Mouse (Mus musculus) inflammation-experienced regulatory T-cells (primary cell): ENCODE data around the gene Olfr412. TPM values are rescaled to one million over a fixed set of nuclear protein-coding genes. Genes with fewer than 3 reads are reported as not detected.

Source experiments
- polyA plus RNA-seq, 2 experiments: library from polyadenylated mRNA; unstranded; fragments of 100-300 nt; shearing (Covaris generic); gene quantifications; one replicate each; pipeline ENCODE4 v1.2.1; 2017

Olfr412 gene
- polyA plus RNA-seq = not detected

DNA sequence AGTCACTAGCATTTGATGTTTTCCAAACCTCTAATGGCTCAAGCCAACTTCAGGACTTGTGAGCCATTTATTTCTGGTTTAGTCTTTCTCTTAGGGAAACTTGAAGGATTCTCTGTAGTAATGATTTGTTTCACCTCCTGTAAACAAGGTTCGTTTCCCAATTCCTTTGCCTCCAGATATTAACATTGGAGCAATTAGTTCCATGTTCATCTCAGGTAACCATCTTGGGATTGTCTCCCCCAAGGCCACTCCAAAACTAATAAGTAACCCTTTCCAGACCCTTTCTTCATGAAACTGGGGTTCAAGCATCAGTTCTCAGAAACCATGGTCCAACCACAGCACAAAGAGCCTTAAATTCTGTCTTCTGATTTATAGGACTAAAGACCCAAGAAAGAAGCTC is at the start of gene Olfr412:
Gene Olfr412, plus strand, starts transcription at position 301 of the 400 bp plus-strand sequence.

DNA sequence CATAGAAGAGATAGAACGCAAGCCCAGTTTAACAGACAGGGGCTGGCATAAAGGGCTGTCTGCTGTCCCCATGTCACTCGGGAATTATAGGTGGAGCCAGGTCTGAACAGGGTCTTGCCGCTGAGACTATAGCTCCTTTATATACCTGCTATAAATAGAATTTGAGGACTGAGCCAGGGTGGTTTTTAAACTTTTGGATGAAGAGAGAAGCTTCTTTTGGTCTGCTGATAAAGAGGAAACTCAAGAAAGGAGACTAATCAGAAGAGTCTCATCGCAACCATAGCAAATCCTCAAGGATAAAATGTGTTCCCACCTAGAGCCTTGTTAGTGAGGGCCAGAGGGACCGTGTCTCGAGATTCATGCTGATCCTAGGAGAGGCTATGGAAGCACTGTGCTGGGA is 23.9 kb upstream of the Olfr412 start, which contains the start of gene Olfr410:
Gene Olfr410, minus strand, starts transcription at position 101 of the 400 bp plus-strand sequence.

DNA sequence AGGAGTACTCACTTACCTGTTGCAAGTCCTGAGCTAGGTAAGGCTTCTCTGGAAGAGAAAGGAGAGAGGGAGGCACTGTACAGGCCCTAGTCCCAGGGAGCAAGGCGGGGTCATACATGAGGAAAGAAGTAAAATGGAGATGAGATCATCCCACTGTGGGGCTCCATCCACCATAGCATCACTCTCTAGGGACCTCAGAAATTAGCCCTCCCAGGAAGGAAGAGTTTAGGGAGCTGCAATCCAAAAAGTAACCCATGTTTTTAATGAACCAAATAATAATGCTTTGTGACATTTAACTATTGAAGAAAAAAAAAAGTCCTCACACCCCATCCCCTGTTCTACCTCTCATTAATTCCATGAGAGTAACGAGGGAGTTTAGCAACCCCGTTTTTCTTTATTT is 9.3 kb upstream of the Olfr412 start, which contains the start of gene Olfr411:
Gene Olfr411, minus strand, starts transcription at position 101 of the 400 bp plus-strand sequence.

Other genes starting within 250 kb of the Olfr412 start
- gene Olfr401, start 248.4 kb upstream of the Olfr412 start, polyA plus RNA-seq = not detected
- gene Olfr402, start 208.5 kb upstream of the Olfr412 start, polyA plus RNA-seq = not detected
- gene Olfr403, start 175.8 kb upstream of the Olfr412 start, polyA plus RNA-seq = not detected
- 1 to 10 TPM in 1 of 2 experiments, under 1 TPM in 1; 0.23 to 3.4 TPM for gene Olfr43, start 150.7 kb upstream of the Olfr412 start, polyA plus RNA-seq
- under 1 TPM in 1 of 2 experiments, not detected in 1; 0.64 TPM for gene Olfr406, start 102.3 kb upstream of the Olfr412 start, polyA plus RNA-seq
- under 1 TPM; 0.10 to 0.28 TPM for gene Olfr59, start 78.3 kb upstream of the Olfr412 start, polyA plus RNA-seq
- under 1 TPM; 0.14 to 0.38 TPM for gene Olfr410, start 24.0 kb upstream of the Olfr412 start, polyA plus RNA-seq
- 1 to 10 TPM in 1 of 2 experiments, not detected in 1; 1.5 TPM for gene Olfr411, start 9.4 kb upstream of the Olfr412 start, polyA plus RNA-seq
- 1 to 10 TPM; 4.6 to 9.9 TPM for gene Rap1gap2, start 248.8 kb downstream of the Olfr412 start, polyA plus RNA-seq